Mouse (Mus musculus) liver, adult 2 months (tissue): ENCODE measurements around the gene Zfp3.

Source experiments
- CTCF ChIP-seq: fragments of 200-500 bp; IDR thresholded peaks from 2 replicates; pipeline ENCODE4 v1.5.1; 2011; ENCODE audit warnings: low read depth, low read length, control low read depth
- POLR2A ChIP-seq: fragments of 200-500 bp; IDR thresholded peaks from 2 replicates; pipeline ENCODE4 v1.6.1; 2011; ENCODE audit warnings: low read length, control low read depth; ENCODE audit not compliant: insufficient read depth; ENCODE audit errors: extremely low read depth

GRCm38 (mm10) chr11:70727385-70727784 lies 36.6 kb upstream of the Zfp3 start:
- TF ChIP-seq CTCF (no peak), POLR2A (no peak)
